Mouse (Mus musculus): ENCODE measurements around the gene Top2b. TPM values are rescaled to one million over a fixed set of nuclear protein-coding genes. Genes with fewer than 3 reads are reported as not detected.

Gene Top2b
- polyA plus RNA-seq, 1 experiment from 2014 or later: 17.6 TPM

GRCm38 (mm10) chr14:16479521-16479920, 114.5 kb downstream of the Top2b start:
- Histone ChIP-seq H3K4me1 (replicated peaks) (no peaks in the 10 kb centered on the region; the same call in 1 of the 2 replicates), H3K9me3 (replicated peaks) (no peaks in the 10 kb centered on the region), H3K4me3 (replicated peaks) (no peak overlapping the region), H3K4me2 (no peak overlapping the region), H3K27ac (no peak overlapping the region), H3K27me3 (no peaks in the 10 kb centered on the region), H3K36me3 (no peaks in the 10 kb centered on the region), H3K9ac (no peak overlapping the region)
- 46% methylated on average over 2 of the region's 2 CpGs for WGBS (ENCODE audit: insufficient replicate concordance)
- DNase-seq (no peak), ATAC-seq (ENCODE audit: low read depth) (no peak)

- H3K27me3 ChIP-seq: no peaks in the 10 kb centered on the region
- H3K4me2 ChIP-seq: no peak overlapping the region
- DNase-seq (no peak), ATAC-seq (ENCODE audit: low read depth) (no peak)
- H3K4me1 ChIP-seq (replicated peaks): no peaks in the 10 kb centered on the region; the same call in 1 of the 2 replicates
- H3K4me3 ChIP-seq (replicated peaks): no peak overlapping the region
- no peaks in the 10 kb centered on the region for H3K9me3 ChIP-seq (replicated peaks)
- WGBS (ENCODE audit: insufficient replicate concordance): 53% methylated on average over 6 of the region's 6 CpGs
- H3K27ac ChIP-seq: no peak overlapping the region
- no peak overlapping the region for H3K9ac ChIP-seq
- no peaks in the 10 kb centered on the region for H3K36me3 ChIP-seq
Observed at GRCm38 (mm10) chr14:16480621-16481020, 115.6 kb downstream of the Top2b start.

- DNase-seq (no peak), ATAC-seq (ENCODE audit: low read depth) (no peak)
- Histone ChIP-seq H3K27me3 (no peaks in the 10 kb centered on the region), H3K36me3 (no peaks in the 10 kb centered on the region), H3K27ac (no peak overlapping the region), H3K4me2 (no peak overlapping the region), H3K9ac (no peak overlapping the region), H3K9me3 (replicated peaks) (no peaks in the 10 kb centered on the region), H3K4me3 (replicated peaks) (no peak overlapping the region), H3K4me1 (replicated peaks) (no peaks in the 10 kb centered on the region; the same call in 1 of the 2 replicates)
- 59% methylated on average over 8 of the region's 8 CpGs for whole genome bisulfite sequencing (ENCODE audit: insufficient replicate concordance)
Observed at GRCm38 (mm10) chr14:16483656-16484380, 118.8 kb downstream of the Top2b start.

Other genes with a start within 250 kb of the Top2b start
- gene Ngly1, start 115.9 kb upstream of the Top2b start, polyA plus RNA-seq (2015; fragmentation: Nextera tagmentation; extraction: Ambion mirVana): 20.3 and 24.4 TPM in 2 replicates
- 2.2 and 2.6 TPM in 2 replicates for gene Oxsm, start 115.4 kb upstream of the Top2b start, polyA plus RNA-seq (2015; fragmentation: Nextera tagmentation; extraction: Ambion mirVana)